11 mouse cellular contexts compared by ENCODE assay signal in genomic region chr17:67638119-67638810, GRCm38 (mm10). TPM values are rescaled to one million over a fixed set of nuclear protein-coding genes. Genes with fewer than 3 reads are reported as not detected.
DNase-seq lines count a peak whose midpoint lies in the region; ATAC-seq and TF ChIP-seq lines count a peak whose summit lies in the region.
"Had no signal": no experiment of that assay in that cellular context is flagged by ENCODE, and none has a peak within 500 bp of the region (broad histone marks: within the 10 kb centered on the region; RNA-seq: fewer than 3 reads in every experiment).

No protein-coding gene starts in this region.

- no peaks in the 10 kb centered on the region for H3K27me3 ChIP-seq in embryonic facial prominence, embryonic 14.5 days (replicated peaks; ENCODE audit: control insufficient read depth, insufficient read depth, low read length)
- no peaks in the 10 kb centered on the region for H3K27me3 ChIP-seq in embryonic facial prominence, embryonic 10.5 days (replicated peaks; ENCODE audit: low read depth, poor library complexity, severe bottlenecking)
- H3K27me3 ChIP-seq in stomach, postnatal 0 days (ENCODE audit: control insufficient read depth, insufficient read depth, low read length), result no peaks in the 10 kb centered on the region
- H3K27me3 ChIP-seq: embryonic facial prominence, embryonic 12.5 days; neural tube, embryonic 12.5 days had no signal

- no peaks in the 10 kb centered on the region for H3K36me3 ChIP-seq in embryonic facial prominence, embryonic 14.5 days (ENCODE audit: control insufficient read depth, insufficient read depth, low read length)
- H3K36me3 ChIP-seq in embryonic facial prominence, embryonic 10.5 days (replicated peaks), result no peaks in the 10 kb centered on the region
- no peaks in the 10 kb centered on the region for H3K36me3 ChIP-seq in stomach, postnatal 0 days (ENCODE audit: control insufficient read depth, insufficient read depth, low read length)
- H3K36me3 ChIP-seq: embryonic facial prominence, embryonic 12.5 days; neural tube, embryonic 12.5 days had no signal

- no peak for TF ChIP-seq EP300 in stomach, postnatal 0 days (optimal IDR thresholded peaks at IDR 0.05)

- no peaks in the 10 kb centered on the region for H3K9me3 ChIP-seq in embryonic facial prominence, embryonic 14.5 days (ENCODE audit: control insufficient read depth, low read length)
- H3K9me3 ChIP-seq in embryonic facial prominence, embryonic 10.5 days, result no peaks in the 10 kb centered on the region
- H3K9me3 ChIP-seq in stomach, postnatal 0 days (ENCODE audit: control insufficient read depth, low read length), result no peaks in the 10 kb centered on the region
- H3K9me3 ChIP-seq: embryonic facial prominence, embryonic 12.5 days; neural tube, embryonic 12.5 days had no signal

- H3K4me3 ChIP-seq in embryonic facial prominence, embryonic 14.5 days (ENCODE audit: low read depth, low read length), result no peak overlapping the region
- no peak overlapping the region for H3K4me3 ChIP-seq in embryonic facial prominence, embryonic 10.5 days
- H3K4me3 ChIP-seq in stomach, postnatal 0 days (ENCODE audit: low read depth, low read length), result no peak overlapping the region
- H3K4me3 ChIP-seq: embryonic facial prominence, embryonic 12.5 days; neural tube, embryonic 12.5 days had no signal

- H3K4me2 ChIP-seq in embryonic facial prominence, embryonic 14.5 days (ENCODE audit: low read depth, low read length), result no peak overlapping the region
- H3K4me2 ChIP-seq in stomach, postnatal 0 days (replicated peaks; ENCODE audit: low read depth), result no peak overlapping the region
- H3K4me2 ChIP-seq: embryonic facial prominence, embryonic 12.5 days; neural tube, embryonic 12.5 days had no signal

- peaks cover 5% of the 10 kb centered on the region; the same call in 1 of the 2 replicates for H3K4me1 ChIP-seq in embryonic facial prominence, embryonic 14.5 days (ENCODE audit: control insufficient read depth, insufficient read depth, low read length)
- H3K4me1 ChIP-seq in embryonic facial prominence, embryonic 10.5 days, result peaks cover 9% of the 10 kb centered on the region
- no peaks in the 10 kb centered on the region for H3K4me1 ChIP-seq in stomach, postnatal 0 days (replicated peaks; ENCODE audit: control insufficient read depth, insufficient read depth)
- H3K4me1 ChIP-seq: embryonic facial prominence, embryonic 12.5 days; neural tube, embryonic 12.5 days had no signal

- H3K27ac ChIP-seq in embryonic facial prominence, embryonic 14.5 days (replicated peaks; ENCODE audit: low read depth, low read length), result no peak overlapping the region
- no peak overlapping the region for H3K27ac ChIP-seq in embryonic facial prominence, embryonic 10.5 days (replicated peaks)
- H3K27ac ChIP-seq in stomach, postnatal 0 days (replicated peaks), result no peak overlapping the region
- H3K27ac ChIP-seq: embryonic facial prominence, embryonic 12.5 days; neural tube, embryonic 12.5 days had no signal

- peak; percentile 41; the same call in 1 of the 2 replicates for ATAC-seq in embryonic facial prominence, embryonic 14.5 days (ENCODE audit: low read depth)
- no peak for ATAC-seq in stomach, postnatal 0 days (ENCODE audit: low FRiP score, low TSS enrichment)
- no peak for ATAC-seq in erythroid progenitor cell, adult 5-6 weeks (replicated peaks; ENCODE audit: low FRiP score, poor library complexity, severe bottlenecking)

- WGBS in embryonic facial prominence, embryonic 14.5 days, result 66% methylated on average over 10 of the region's 10 CpGs
- 87% methylated on average over 10 of the region's 10 CpGs for WGBS in embryonic facial prominence, embryonic 10.5 days
- WGBS in stomach, postnatal 0 days, result 47% methylated on average over 10 of the region's 10 CpGs

- TF ChIP-seq CTCF in stomach, postnatal 0 days (IDR thresholded peaks at IDR 0.05; ENCODE audit: low read depth), result no peak

- DNase-seq in embryonic facial prominence, embryonic 14.5 days (ENCODE audit: low spot score), result peak; percentile 60
- no peak for DNase-seq in embryonic facial prominence, embryonic 10.5 days (ENCODE audit: low spot score)
- DNase-seq in right cerebral cortex, postnatal 4 days, result peak; percentile 25
- DNase-seq in right cerebral cortex, postnatal 36 days (ENCODE audit: low spot score in 2 of 2), result no peak
- peak; percentile 60 for DNase-seq in kidney, postnatal 10 days
- peak; percentile 21 for DNase-seq in stomach, postnatal 0 days (ENCODE audit: low spot score)
- no peak for DNase-seq in spleen, adult 12 weeks (ENCODE audit: low spot score)

- H3K9ac ChIP-seq in embryonic facial prominence, embryonic 14.5 days (ENCODE audit: low read depth, low read length), result no peak overlapping the region
- H3K9ac ChIP-seq in stomach, postnatal 0 days (ENCODE audit: low read length), result no peak overlapping the region
- H3K9ac ChIP-seq: embryonic facial prominence, embryonic 12.5 days; neural tube, embryonic 12.5 days had no signal

RNA-seq across cellular contexts. Expression of gene Lrrc30, which starts 5.7 kb away (rescaled TPM):
- polyA plus RNA-seq in embryonic facial prominence, embryonic 14.5 days (2014; fragmentation: Nextera tagmentation; extraction: Ambion mirVana), result 0.90 and 1.9 TPM in 2 replicates
- 0.11 TPM in 1 of 2 replicates, not detected in the other for polyA plus RNA-seq in embryonic facial prominence, embryonic 10.5 days (2016; fragmentation: Nextera tagmentation; extraction: Ambion mirVana)
- not detected in 2 replicates for polyA plus RNA-seq in stomach, postnatal 0 days (2015; fragmentation: Nextera tagmentation; extraction: Ambion mirVana)
- total RNA-seq in erythroid progenitor cell, adult 5-6 weeks (2015; ENCODE audit: low replicate concordance), result not detected in 2 replicates
- total RNA-seq in erythroid progenitor cell, adult 5-6 weeks (2017; ENCODE audit: low replicate concordance), result not detected in 2 replicates
- total RNA-seq: left cerebral cortex, postnatal 25 days had no signal
- polyA plus RNA-seq: neural tube, embryonic 12.5 days had no signal

RNA-seq across cellular contexts. Expression of gene Lama1, which starts 58.8 kb away (rescaled TPM):
- 2.0 and 3.0 TPM in 2 replicates for polyA plus RNA-seq in embryonic facial prominence, embryonic 14.5 days (2014; fragmentation: Nextera tagmentation; extraction: Ambion mirVana)
- 14.0 and 18.0 TPM in 2 replicates for polyA plus RNA-seq in embryonic facial prominence, embryonic 10.5 days (2016; fragmentation: Nextera tagmentation; extraction: Ambion mirVana)
- 0.76 and 1.0 TPM in 2 replicates for polyA plus RNA-seq in stomach, postnatal 0 days (2015; fragmentation: Nextera tagmentation; extraction: Ambion mirVana)
- total RNA-seq in erythroid progenitor cell, adult 5-6 weeks (2015; ENCODE audit: low replicate concordance), result not detected in 2 replicates
- total RNA-seq in erythroid progenitor cell, adult 5-6 weeks (2017; ENCODE audit: low replicate concordance), result not detected in 2 replicates

Comparison
In these comparisons a context has a peak if more than half of its experiments do, and no peak if none do; other contexts are left out.
1. DNase-seq: peak in embryonic facial prominence, embryonic 14.5 days (single experiment), right cerebral cortex, postnatal 4 days (single experiment), kidney, postnatal 10 days (single experiment) and stomach, postnatal 0 days (single experiment); none in embryonic facial prominence, embryonic 10.5 days (single experiment), right cerebral cortex, postnatal 36 days (0 of 2) and spleen, adult 12 weeks (single experiment).